Mouse (Mus musculus) ES-E14 (cell line): ENCODE results near the gene Bst1.

Experiments used
- CHD2 ChIP-seq: IDR thresholded peaks from 2 replicates; pipeline ENCODE4 v1.6.1; 2014; ENCODE audit warnings: mild to moderate bottlenecking, low read depth, low read length, inconsistent platforms
- MAFK ChIP-seq: IDR thresholded peaks from 2 replicates; pipeline ENCODE4 v1.6.1; 2014; ENCODE audit warnings: mild to moderate bottlenecking, low read depth, low read length, inconsistent platforms; ENCODE audit not compliant: insufficient read depth
- ZC3H11A ChIP-seq: IDR thresholded peaks from 2 replicates; pipeline ENCODE4 v1.6.1; 2012; ENCODE audit warnings: low read depth, mild to moderate bottlenecking, inconsistent platforms, low read length, borderline replicate concordance

DNA sequence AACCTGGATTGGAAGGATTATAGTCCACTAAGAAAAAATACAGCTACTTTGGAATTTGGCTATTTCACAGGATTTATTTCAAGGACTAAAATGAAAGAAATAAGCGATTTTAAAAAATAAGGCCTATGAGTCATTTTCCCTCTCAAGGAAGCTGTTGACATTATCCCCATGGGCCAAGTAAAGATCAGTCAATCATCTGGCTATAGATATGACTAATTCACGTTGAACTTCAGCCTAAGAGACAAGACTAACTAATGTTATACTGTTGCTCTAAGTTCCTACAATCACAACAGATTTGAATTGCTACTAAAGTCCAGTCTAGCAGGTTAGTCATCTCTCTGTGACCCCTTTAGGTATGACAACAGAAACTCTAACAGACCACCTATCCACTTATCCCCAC, 34.7 kb upstream of the Bst1 start:
- no peak for TF ChIP-seq ZC3H11A
- no peak for TF ChIP-seq MAFK
- no peak for TF ChIP-seq CHD2
